Mouse (Mus musculus): ENCODE results near the gene Ccdc47. TPM values are rescaled to one million over a fixed set of nuclear protein-coding genes. Genes with fewer than 3 reads are reported as not detected.

Gene Ccdc47
- polyA plus RNA-seq, 1 experiment from 2014 or later: 66.5 TPM

DNA sequence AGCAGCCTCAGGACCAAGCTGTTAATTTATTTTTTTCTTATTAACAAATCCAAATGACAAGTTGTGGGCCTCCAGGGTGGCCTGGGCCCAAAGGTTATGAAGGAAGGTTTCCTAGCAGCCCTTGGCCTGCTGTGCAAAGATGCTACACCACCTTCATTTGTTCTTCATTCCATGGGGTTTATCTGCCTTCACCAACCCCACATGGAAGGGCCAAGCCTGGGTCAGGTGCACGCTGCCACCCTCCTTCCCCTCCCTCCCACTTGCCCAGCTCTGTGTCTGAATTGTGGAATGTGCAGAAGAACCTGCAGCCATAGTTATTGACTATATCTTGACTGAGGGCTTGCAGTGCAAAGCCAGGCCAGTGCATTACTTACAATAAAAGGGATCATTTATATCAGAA is 59.9 kb downstream of the Ccdc47 start:
- WGBS: 70% methylated on average over 1 of the region's 1 CpGs
- H3K4me2 ChIP-seq: no peak overlapping the region
- H3K36me3 ChIP-seq (ENCODE audit: insufficient read depth): peaks cover 73% of the 10 kb centered on the region

GRCm38 (mm10) chr11:106155761-106156160 is 60.4 kb downstream of the Ccdc47 start:
- Histone ChIP-seq H3K4me3 (ENCODE audit: low read depth, low read length) (no peak overlapping the region), H3K27ac (ENCODE audit: low read depth) (no peak overlapping the region), H3K4me2 (no peak overlapping the region), H3K9ac (no peak overlapping the region), H3K4me1 (ENCODE audit: insufficient read depth) (no peaks in the 10 kb centered on the region), H3K36me3 (ENCODE audit: insufficient read depth) (peaks cover 78% of the 10 kb centered on the region), H3K9me3 (ENCODE audit: low read depth, low read length) (no peaks in the 10 kb centered on the region), H3K27me3 (ENCODE audit: insufficient read depth, low read length) (no peaks in the 10 kb centered on the region)
- 52% methylated on average over 3 of the region's 3 CpGs for WGBS
- ATAC-seq (ENCODE audit: insufficient read depth) (no peak), DNase-seq (no peak)
- TF ChIP-seq CTCF (IDR thresholded peaks at IDR 0.05; ENCODE audit: low read depth): no peak

More for the DNA sequence above, 59.9 kb downstream of the Ccdc47 start:
- Histone ChIP-seq H3K4me1 (ENCODE audit: insufficient read depth) (no peaks in the 10 kb centered on the region), H3K27ac (ENCODE audit: low read depth) (no peak overlapping the region), H3K4me3 (ENCODE audit: low read depth, low read length) (no peak overlapping the region), H3K9ac (no peak overlapping the region), H3K9me3 (ENCODE audit: low read depth, low read length) (no peaks in the 10 kb centered on the region), H3K27me3 (ENCODE audit: insufficient read depth, low read length) (no peaks in the 10 kb centered on the region)
- TF ChIP-seq CTCF (IDR thresholded peaks at IDR 0.05; ENCODE audit: low read depth): no peak
- no peak for DNase-seq
- ATAC-seq (ENCODE audit: insufficient read depth): no peak

DNA sequence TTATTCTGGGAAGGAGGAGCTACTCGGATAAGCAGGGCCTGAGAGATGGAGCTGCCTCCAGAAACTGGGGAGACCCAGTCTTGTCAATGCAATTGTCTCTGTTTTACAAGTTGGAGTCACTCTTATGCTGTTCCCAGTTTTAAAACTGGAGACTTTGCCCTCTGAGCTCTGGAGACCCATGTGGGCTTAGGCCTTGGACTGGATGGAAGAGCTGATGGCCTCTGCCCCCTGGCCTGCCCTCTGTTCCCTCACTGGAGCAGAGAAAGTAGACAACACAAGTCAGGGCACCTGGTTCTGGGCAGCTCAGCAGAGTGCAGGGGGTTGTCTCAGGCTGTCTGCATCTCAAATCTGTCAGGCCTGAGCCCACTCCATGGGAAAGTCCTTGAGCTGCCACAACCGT is 61.4 kb downstream of the Ccdc47 start:
- no peak overlapping the region for H3K27ac ChIP-seq (ENCODE audit: low read depth)

GRCm38 (mm10) chr11:106154091-106154490 is 62.1 kb downstream of the Ccdc47 start:
- peaks cover 95% of the 10 kb centered on the region for H3K36me3 ChIP-seq (ENCODE audit: insufficient read depth)
- no peaks in the 10 kb centered on the region for H3K9me3 ChIP-seq (ENCODE audit: low read depth, low read length)
- H3K27ac ChIP-seq (ENCODE audit: low read depth): no peak overlapping the region
- no peak overlapping the region for H3K4me2 ChIP-seq
- WGBS: 76% methylated on average over 5 of the region's 5 CpGs
- no peaks in the 10 kb centered on the region for H3K27me3 ChIP-seq (ENCODE audit: insufficient read depth, low read length)
- no peak overlapping the region for H3K4me3 ChIP-seq (ENCODE audit: low read depth, low read length)
- no peaks in the 10 kb centered on the region for H3K4me1 ChIP-seq (ENCODE audit: insufficient read depth)
- no peak overlapping the region for H3K9ac ChIP-seq
- TF ChIP-seq CTCF (IDR thresholded peaks at IDR 0.05; ENCODE audit: low read depth): no peak
- DNase-seq: no peak
- no peak for ATAC-seq (ENCODE audit: insufficient read depth)

More for the DNA sequence above, 61.4 kb downstream of the Ccdc47 start:
- no peak for TF ChIP-seq CTCF (IDR thresholded peaks at IDR 0.05; ENCODE audit: low read depth)
- Histone ChIP-seq H3K4me1 (ENCODE audit: insufficient read depth) (no peaks in the 10 kb centered on the region), H3K27me3 (ENCODE audit: insufficient read depth, low read length) (no peaks in the 10 kb centered on the region), H3K9me3 (ENCODE audit: low read depth, low read length) (no peaks in the 10 kb centered on the region), H3K9ac (no peak overlapping the region), H3K4me3 (ENCODE audit: low read depth, low read length) (no peak overlapping the region), H3K4me2 (no peak overlapping the region), H3K36me3 (ENCODE audit: insufficient read depth) (peaks cover 88% of the 10 kb centered on the region)
- WGBS: 65% methylated on average over 2 of the region's 2 CpGs
- DNase-seq (no peak), ATAC-seq (ENCODE audit: insufficient read depth) (no peak)

GRCm38 (mm10) chr11:106152132-106152531 is 64.0 kb downstream of the Ccdc47 start:
- Histone ChIP-seq H3K4me2 (no peak overlapping the region), H3K4me1 (ENCODE audit: insufficient read depth) (no peaks in the 10 kb centered on the region), H3K9me3 (ENCODE audit: low read depth, low read length) (no peaks in the 10 kb centered on the region), H3K4me3 (ENCODE audit: low read depth, low read length) (no peak overlapping the region), H3K27me3 (ENCODE audit: insufficient read depth, low read length) (no peaks in the 10 kb centered on the region), H3K9ac (no peak overlapping the region), H3K27ac (ENCODE audit: low read depth) (no peak overlapping the region), H3K36me3 (ENCODE audit: insufficient read depth) (peaks cover 97% of the 10 kb centered on the region)
- 75% methylated on average over 8 of the region's 8 CpGs for WGBS
- ATAC-seq (ENCODE audit: insufficient read depth): no peak
- TF ChIP-seq CTCF (IDR thresholded peaks at IDR 0.05; ENCODE audit: low read depth): 0 out of 2 replicates have a peak, but pooled peaks have one; percentile 23
- no peak for DNase-seq

- Histone ChIP-seq H3K4me1 (ENCODE audit: insufficient read depth) (no peaks in the 10 kb centered on the region), H3K27ac (ENCODE audit: low read depth) (no peak overlapping the region), H3K9ac (no peak overlapping the region), H3K27me3 (ENCODE audit: insufficient read depth, low read length) (no peaks in the 10 kb centered on the region), H3K4me3 (ENCODE audit: low read depth, low read length) (no peak overlapping the region), H3K36me3 (ENCODE audit: insufficient read depth) (peaks cover 90% of the 10 kb centered on the region), H3K9me3 (ENCODE audit: low read depth, low read length) (no peaks in the 10 kb centered on the region), H3K4me2 (no peak overlapping the region)
- DNase-seq: no peak
- no peak for ATAC-seq (ENCODE audit: insufficient read depth)
- no peak for TF ChIP-seq CTCF (IDR thresholded peaks at IDR 0.05; ENCODE audit: low read depth)
- 78% methylated on average over 3 of the region's 3 CpGs for WGBS
Measured at GRCm38 (mm10) chr11:106151219-106151618, 64.9 kb downstream of the Ccdc47 start.

Other genes starting within 250 kb of the Ccdc47 start
- 4.8 and 5.4 TPM in 2 replicates for gene Ace, start 248.4 kb downstream of the Ccdc47 start, polyA plus RNA-seq (2014; fragmentation: Nextera tagmentation; extraction: Ambion mirVana)
- gene Ace3, start 221.7 kb downstream of the Ccdc47 start, polyA plus RNA-seq (2014; fragmentation: Nextera tagmentation; extraction: Ambion mirVana): not detected in 2 replicates
- gene Kcnh6, start 208.2 kb downstream of the Ccdc47 start, polyA plus RNA-seq (2014; fragmentation: Nextera tagmentation; extraction: Ambion mirVana): 0.31 and 0.39 TPM in 2 replicates
- gene Dcaf7, start 179.5 kb downstream of the Ccdc47 start, polyA plus RNA-seq (2014; fragmentation: Nextera tagmentation; extraction: Ambion mirVana): 72.5 and 83.8 TPM in 2 replicates
- 9.5 TPM in 2 replicates for gene Taco1, start 150.3 kb downstream of the Ccdc47 start, polyA plus RNA-seq (2014; fragmentation: Nextera tagmentation; extraction: Ambion mirVana)
- gene Map3k3, start 131.7 kb downstream of the Ccdc47 start, polyA plus RNA-seq (2014; fragmentation: Nextera tagmentation; extraction: Ambion mirVana): 29.1 and 33.4 TPM in 2 replicates
- not detected in 2 replicates for gene Gm10840, start 55.5 kb downstream of the Ccdc47 start, polyA plus RNA-seq (2014; fragmentation: Nextera tagmentation; extraction: Ambion mirVana)
- gene Limd2, start 55.5 kb downstream of the Ccdc47 start, polyA plus RNA-seq (2014; fragmentation: Nextera tagmentation; extraction: Ambion mirVana): 211 and 229 TPM in 2 replicates
- 31.7 and 32.6 TPM in 2 replicates for gene Strada, start 14.2 kb downstream of the Ccdc47 start, polyA plus RNA-seq (2014; fragmentation: Nextera tagmentation; extraction: Ambion mirVana)
- gene Ddx42, start 582 bp upstream of the Ccdc47 start, polyA plus RNA-seq (2014; fragmentation: Nextera tagmentation; extraction: Ambion mirVana): 75.5 and 82.1 TPM in 2 replicates
- 60.7 and 66.9 TPM in 2 replicates for gene Ftsj3, start 39.7 kb upstream of the Ccdc47 start, polyA plus RNA-seq (2014; fragmentation: Nextera tagmentation; extraction: Ambion mirVana)
- 275 and 288 TPM in 2 replicates for gene Psmc5, start 39.8 kb upstream of the Ccdc47 start, polyA plus RNA-seq (2014; fragmentation: Nextera tagmentation; extraction: Ambion mirVana)
- 81.2 and 91.0 TPM in 2 replicates for gene Smarcd2, start 56.6 kb upstream of the Ccdc47 start, polyA plus RNA-seq (2014; fragmentation: Nextera tagmentation; extraction: Ambion mirVana)
- gene Tcam1, start 60.3 kb upstream of the Ccdc47 start, polyA plus RNA-seq (2014; fragmentation: Nextera tagmentation; extraction: Ambion mirVana): 0.18 and 0.39 TPM in 2 replicates
- gene Gh, start 85.5 kb upstream of the Ccdc47 start, polyA plus RNA-seq (2014; fragmentation: Nextera tagmentation; extraction: Ambion mirVana): not detected in 2 replicates
- gene Cd79b, start 98.4 kb upstream of the Ccdc47 start, polyA plus RNA-seq (2014; fragmentation: Nextera tagmentation; extraction: Ambion mirVana): 2.5 and 3.4 TPM in 2 replicates
- 0.05 and 0.24 TPM in 2 replicates for gene Scn4a, start 136.9 kb upstream of the Ccdc47 start, polyA plus RNA-seq (2014; fragmentation: Nextera tagmentation; extraction: Ambion mirVana)
- gene Prr29, start 149.1 kb upstream of the Ccdc47 start, polyA plus RNA-seq (2014; fragmentation: Nextera tagmentation; extraction: Ambion mirVana): 0.16 and 0.39 TPM in 2 replicates
- gene Icam2, start 171.7 kb upstream of the Ccdc47 start, polyA plus RNA-seq (2014; fragmentation: Nextera tagmentation; extraction: Ambion mirVana): 68.3 and 76.7 TPM in 2 replicates

Data from lung, embryonic 14.5 days (tissue).